Mouse (Mus musculus): ENCODE measurements around the gene Srp9.

- TF ChIP-seq CTCF (IDR thresholded peaks at IDR 0.05; ENCODE audit: low read depth) = no peak
- no peak for TF ChIP-seq EP300 (IDR thresholded peaks at IDR 0.05; ENCODE audit: low read depth)
Observed at GRCm38 (mm10) chr1:182081744-182082419, 42.7 kb upstream of the Srp9 start.

Measured in liver, postnatal 0 days (tissue).